Mouse (Mus musculus) bone marrow macrophage, adult 2 months (primary cell): ENCODE results near the gene Jak2. TPM values are rescaled to one million over a fixed set of nuclear protein-coding genes. Genes with fewer than 3 reads are reported as not detected.

ENCODE experiments used
- H3K27ac ChIP-seq: 2 replicates; pipeline ENCODE4 v1.5.1; 2012; ENCODE audit warnings: low read depth, low read length; ENCODE audit not compliant: insufficient read depth
- H3K4me1 ChIP-seq: 2 replicates; pipeline ENCODE4 v1.6.1; 2012; ENCODE audit warnings: low read length; ENCODE audit not compliant: control insufficient read depth, insufficient read depth
- H3K4me3 ChIP-seq: 2 replicates; pipeline ENCODE4 v1.5.1; 2012; ENCODE audit warnings: mild to moderate bottlenecking, low read length, moderate library complexity; ENCODE audit not compliant: insufficient read depth
- CTCF ChIP-seq: IDR thresholded peaks from 2 replicates; pipeline ENCODE4 v1.5.1; 2012; ENCODE audit warnings: low read depth, mild to moderate bottlenecking, low read length, moderate library complexity
- POLR2A ChIP-seq: IDR thresholded peaks from 2 replicates; pipeline ENCODE4 v1.6.1; 2012; ENCODE audit warnings: mild to moderate bottlenecking, low read depth, low read length, borderline replicate concordance
- polyA plus RNA-seq: library from polyadenylated mRNA; stranded (reverse); fragments of >200 nt; gene quantifications from 2 replicates; pipeline ENCODE4 v1.2.4, GENCODE M21; 2012; ENCODE audit not compliant: missing spikeins, insufficient read depth, insufficient read length

Jak2 gene
- polyA plus RNA-seq, 1 experiment, result 24.7 TPM

GRCm38 (mm10) chr19:29326396-29326795 is 74.8 kb downstream of the Jak2 start:
- no peak overlapping the region for H3K4me3 ChIP-seq
- peaks cover 13% of the 10 kb centered on the region; the same call in 1 of the 2 replicates for H3K4me1 ChIP-seq
- H3K27ac ChIP-seq, result no peak overlapping the region
- TF ChIP-seq POLR2A, result no peak
- no peak for TF ChIP-seq CTCF

DNA sequence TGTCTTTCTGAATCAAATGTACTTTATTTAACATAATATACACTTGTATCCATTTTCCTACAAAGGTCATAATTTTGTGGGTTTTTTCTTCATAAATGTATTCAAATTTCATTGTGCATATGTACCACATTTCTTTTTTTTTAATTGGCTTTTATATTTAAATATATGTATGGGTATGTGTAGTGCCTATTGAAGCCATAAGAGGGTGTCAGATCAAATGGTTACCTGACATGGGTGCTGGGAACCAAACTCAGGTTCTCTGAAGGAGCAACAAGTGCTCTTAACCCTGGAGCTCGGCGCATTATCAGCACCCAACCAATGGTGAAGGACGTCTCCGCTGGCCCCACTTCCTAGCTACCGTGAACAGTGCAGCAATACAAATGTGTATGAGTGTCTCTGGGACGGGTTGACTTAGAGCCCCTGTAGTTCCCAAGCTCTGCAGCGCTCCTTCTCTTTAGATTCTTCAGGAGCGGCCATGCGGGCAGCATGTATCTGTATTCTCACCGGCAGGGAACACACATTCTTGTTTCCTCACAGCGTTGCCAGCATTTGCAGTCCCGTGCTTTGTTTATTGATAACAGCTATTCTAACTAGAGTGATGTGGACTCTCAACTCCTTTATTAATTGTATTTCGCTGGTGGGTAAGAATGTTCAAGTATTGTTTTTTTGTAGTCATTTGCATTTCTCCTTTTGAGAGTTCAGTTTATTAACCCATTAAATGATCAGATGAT is 75.4 kb downstream of the Jak2 start:
- Histone ChIP-seq H3K27ac (no peak overlapping the region), H3K4me3 (no peak overlapping the region), H3K4me1 (peaks cover 13% of the 10 kb centered on the region; the same call in 1 of the 2 replicates)
- TF ChIP-seq CTCF, result no peak
- TF ChIP-seq POLR2A, result no peak

DNA sequence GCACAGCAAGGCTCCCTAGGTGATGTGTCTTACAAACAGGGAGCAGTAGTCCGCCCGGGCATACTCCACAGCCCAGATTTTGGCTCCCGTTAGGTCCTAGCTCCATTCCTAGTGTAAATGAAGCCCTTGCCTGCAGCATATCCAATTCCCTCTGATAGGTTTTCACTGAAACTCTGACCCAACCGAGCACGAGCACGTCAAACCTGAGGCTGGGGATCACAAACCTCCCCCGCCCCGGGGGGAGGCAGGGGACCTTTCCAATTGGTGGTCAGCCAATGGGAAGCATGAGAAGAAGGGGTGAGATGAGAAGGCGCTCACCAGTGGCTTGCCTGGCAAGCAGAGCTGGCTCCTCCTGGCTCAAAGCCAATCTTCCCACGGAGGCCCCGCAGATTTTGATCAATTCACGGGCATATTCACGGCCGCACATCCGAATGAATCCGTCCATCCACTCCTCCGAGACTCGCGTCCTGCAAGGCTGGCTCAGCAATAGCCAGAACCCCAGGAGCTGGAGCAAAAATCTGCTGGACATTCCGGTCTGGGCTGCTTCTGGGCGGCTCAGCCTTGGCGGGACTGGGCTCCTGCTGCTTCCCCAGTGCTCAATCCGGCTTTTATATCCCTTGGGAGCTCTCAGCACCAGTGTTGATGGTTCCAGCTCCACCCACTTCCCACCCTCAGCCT is 82.6 kb downstream of the Jak2 start, which contains the start of gene Rln1:
TSS of gene Rln1 (minus strand) at position 603 of the 678 bp plus-strand sequence.
- Histone ChIP-seq H3K27ac (no peak within 1 kb of the TSS), H3K4me3 (no peak within 1 kb of the TSS), H3K4me1 (no peaks in the 10 kb centered on the region)
- TF ChIP-seq CTCF (no peak), POLR2A (no peak)

DNA sequence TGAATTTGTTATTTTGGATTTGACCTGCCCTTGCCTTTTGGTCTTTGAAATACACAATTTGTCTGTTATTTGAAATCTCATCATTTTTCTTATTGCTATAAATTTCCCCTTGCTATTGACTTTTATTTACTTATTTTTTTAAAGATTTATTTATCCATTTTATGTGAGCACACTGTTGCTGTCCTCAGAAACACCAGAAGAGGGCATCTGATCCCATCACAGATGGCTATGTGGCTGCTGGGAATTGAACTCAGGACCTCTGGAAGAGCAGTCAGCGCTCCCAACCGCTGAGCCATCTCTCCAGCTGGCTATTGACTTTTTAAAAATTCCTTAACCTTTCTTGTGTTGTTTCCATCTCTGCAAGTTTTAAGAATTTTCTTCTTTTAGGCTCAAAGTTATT is 85.0 kb downstream of the Jak2 start:
- Histone ChIP-seq H3K4me3 (no peak overlapping the region), H3K4me1 (no peaks in the 10 kb centered on the region), H3K27ac (no peak overlapping the region)
- TF ChIP-seq CTCF, result no peak
- no peak for TF ChIP-seq POLR2A

- TF ChIP-seq CTCF, result no peak
- TF ChIP-seq POLR2A, result no peak
- no peak overlapping the region for H3K27ac ChIP-seq
- H3K4me3 ChIP-seq, result no peak overlapping the region
- H3K4me1 ChIP-seq, result peaks cover 4% of the 10 kb centered on the region
Measured at GRCm38 (mm10) chr19:29341029-29341428, 89.4 kb downstream of the Jak2 start.

DNA sequence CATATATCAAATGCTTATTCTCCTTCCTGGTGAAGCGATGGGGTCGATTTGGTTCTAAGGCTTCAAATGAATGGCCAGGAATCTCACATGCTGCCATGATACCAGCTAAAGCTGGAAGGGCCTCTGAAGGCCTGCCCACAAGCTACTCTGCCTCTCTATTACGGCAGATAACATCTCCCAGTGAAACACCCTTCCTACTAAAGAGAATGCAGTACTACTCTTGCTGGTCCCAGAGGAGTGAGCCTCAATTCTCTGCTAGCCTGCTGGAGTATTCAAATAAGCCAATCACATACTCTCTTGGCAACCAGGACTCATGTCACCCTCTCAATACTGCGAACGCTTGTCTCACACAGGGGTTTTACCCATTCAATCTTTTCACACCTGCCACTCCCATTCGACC is 90.7 kb downstream of the Jak2 start:
- H3K4me3 ChIP-seq, result no peak overlapping the region
- TF ChIP-seq CTCF (no peak), POLR2A (no peak)
- H3K27ac ChIP-seq, result no peak overlapping the region
- H3K4me1 ChIP-seq, result peaks cover 4% of the 10 kb centered on the region

DNA sequence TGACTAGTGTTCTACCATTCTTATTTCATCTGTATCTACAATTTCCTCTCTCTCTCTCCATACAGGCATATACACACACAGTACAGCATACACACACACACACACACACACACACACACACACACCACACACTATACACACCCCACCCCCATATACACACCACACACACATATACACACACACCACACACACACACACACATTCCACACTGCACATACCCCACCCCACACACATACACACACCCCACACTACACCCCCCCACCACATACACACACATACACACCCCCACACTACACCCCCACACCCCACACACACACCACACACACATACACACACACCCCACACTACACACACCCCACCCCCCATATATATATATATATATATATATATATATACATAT is 93.2 kb downstream of the Jak2 start:
- Histone ChIP-seq H3K4me1 (peaks cover 4% of the 10 kb centered on the region), H3K27ac (no peak overlapping the region), H3K4me3 (no peak overlapping the region)
- TF ChIP-seq POLR2A, result no peak
- no peak for TF ChIP-seq CTCF

DNA sequence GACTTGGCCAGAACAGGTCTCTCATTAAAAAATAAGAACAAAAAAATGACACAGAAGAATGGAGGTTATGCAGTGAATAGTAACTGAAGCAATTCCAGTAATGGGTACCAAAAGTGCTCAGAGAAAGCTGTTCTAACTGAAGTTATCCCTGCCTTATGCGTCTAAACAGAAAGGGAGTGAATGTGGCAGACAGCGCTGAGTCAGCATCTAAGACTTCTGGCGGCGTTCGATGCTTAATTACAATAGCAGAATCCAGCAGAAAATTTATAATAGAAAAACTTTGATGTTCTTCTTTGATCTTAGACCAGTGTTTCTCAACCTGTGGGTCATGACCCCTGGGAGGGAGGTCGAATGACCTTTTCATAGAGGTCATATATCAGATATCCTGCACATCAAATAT is 94.0 kb downstream of the Jak2 start:
- no peak for TF ChIP-seq CTCF
- TF ChIP-seq POLR2A, result no peak
- Histone ChIP-seq H3K4me3 (no peak overlapping the region), H3K27ac (no peak overlapping the region), H3K4me1 (peaks cover 4% of the 10 kb centered on the region)

- no peak overlapping the region for H3K4me3 ChIP-seq
- H3K27ac ChIP-seq, result no peak overlapping the region
- H3K4me1 ChIP-seq, result no peaks in the 10 kb centered on the region
- TF ChIP-seq POLR2A, result no peak
- TF ChIP-seq CTCF, result no peak
Measured at GRCm38 (mm10) chr19:29350991-29351390, 99.4 kb downstream of the Jak2 start.
